Mouse (Mus musculus) kidney, postnatal 36 days (tissue): ENCODE measurements around the gene Car10.
"Not testable (repeated sequence)": the region's sequence is repeated elsewhere in the genome, so short reads cannot be mapped to it uniquely, and the experiment has no call there.

Experiments
- DNase-seq, 2 experiments: peaks; one replicate each; pipeline ENCODE4 v3.0.0; 2021 to 2022; ENCODE audit warnings: mixed read lengths in 2 of 2

Car10 gene

DNA sequence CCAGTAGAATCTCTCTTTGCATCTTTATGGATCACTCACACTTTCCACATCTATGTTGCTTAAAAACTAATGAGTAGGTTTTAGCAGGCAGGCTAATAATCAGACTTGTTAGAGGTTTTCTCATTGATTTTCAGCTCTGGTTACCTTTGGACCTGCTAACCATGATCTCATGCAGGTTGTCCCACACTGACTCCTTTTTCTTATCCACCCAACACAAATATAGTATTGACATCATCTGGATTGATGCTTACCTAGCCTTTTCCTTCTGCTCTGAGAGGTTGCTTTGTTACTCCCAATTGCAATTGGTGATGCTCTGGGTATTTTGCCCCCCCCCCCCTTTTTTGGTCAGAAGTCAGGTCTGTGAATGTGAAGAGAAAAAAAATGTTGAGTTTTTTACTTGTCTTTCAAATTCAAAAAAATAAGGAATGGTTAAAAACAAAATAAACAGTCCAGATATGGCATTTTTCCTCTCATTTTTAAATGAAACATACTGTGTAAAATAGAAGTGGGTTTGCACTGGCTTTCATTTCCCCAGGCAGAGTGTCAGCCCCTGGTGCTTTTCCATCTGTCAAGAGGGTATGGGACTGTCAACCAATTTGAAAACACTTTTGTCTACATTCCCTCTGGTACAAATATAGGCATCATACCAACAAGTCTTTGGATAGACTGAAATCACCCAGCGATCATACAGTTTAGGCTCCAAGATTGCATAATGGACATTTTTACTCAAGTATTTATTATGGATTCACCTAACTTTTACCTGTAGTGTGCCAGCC is 75.9 kb downstream of the Car10 start:
- no peak for DNase-seq

DNA sequence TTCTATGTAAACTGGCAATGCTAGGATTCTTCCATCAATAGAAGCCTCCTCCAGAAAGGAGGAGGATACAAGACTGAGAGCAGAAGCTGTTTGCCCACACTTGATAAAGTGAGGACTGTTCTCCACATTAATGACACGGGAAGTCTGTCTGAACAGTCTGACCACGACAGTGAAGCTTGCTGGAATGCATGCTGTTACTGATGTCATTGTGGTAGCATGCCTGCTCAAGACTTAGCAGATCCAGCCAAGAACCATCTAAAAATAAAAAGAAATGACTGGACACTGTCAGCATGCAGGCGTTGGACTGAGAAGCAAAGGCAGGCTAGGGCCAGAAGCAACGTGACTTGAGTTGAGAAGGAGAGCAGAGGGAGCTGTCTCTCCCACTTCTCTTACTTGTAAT is 87.6 kb downstream of the Car10 start:
- no peak for DNase-seq

DNA sequence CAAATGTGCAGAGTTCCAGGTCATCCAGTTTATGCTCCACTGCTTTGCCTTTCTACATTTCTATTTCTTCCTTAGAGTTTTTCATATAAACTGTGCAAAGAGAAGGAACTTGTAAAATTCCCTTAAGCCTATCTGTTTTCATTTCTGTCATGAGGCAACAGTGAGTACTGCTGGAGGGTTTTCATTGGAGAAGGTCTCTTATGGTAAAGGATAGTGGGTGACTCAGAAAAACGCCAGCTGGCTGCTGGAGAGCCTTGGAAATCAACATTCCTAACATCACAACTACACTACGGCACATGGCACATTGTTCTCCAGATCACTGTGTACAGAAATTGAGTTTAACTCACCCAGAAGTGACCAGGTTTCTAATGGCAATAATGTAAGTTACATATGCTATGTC is 88.3 kb downstream of the Car10 start:
- DNase-seq, result no peak

DNA sequence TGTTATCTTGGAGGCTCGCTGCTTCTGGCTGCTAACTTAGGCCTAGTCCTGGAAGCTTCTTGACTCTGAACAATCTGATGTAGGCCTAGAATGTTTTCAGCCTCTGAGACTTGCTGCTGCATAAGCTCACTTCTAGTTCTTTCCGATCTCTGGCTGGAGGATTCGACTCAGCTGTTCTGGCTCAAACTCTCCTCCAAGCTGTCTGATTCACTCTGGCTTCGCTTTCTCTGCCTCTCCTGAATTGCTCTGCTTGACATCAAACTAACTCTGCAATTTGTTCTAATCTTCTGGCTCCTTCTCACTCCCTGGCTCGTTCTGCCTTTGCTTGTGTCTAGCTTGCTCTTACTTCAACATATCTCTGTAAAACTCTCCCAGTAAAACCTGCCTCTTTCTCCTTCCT is 90.8 kb downstream of the Car10 start:
- DNase-seq, result no peak

DNA sequence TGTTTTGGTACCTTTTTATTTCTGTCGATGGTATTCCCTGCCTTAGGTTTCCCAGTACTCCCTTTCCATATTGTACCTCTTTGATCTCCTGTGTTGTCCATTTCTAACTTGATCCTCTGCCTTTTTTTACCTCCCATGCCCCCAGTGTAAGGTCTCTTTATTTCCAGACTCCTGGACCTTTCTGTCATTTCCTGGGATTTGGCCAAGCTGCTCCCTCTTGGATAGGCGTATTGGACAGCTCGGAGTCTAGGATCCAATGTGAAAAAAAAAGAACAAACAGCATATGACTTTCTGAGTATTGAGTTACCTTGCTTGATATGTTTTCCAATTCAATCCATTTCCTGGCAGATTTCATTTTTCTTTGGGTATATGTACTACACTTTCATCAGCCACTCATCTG is 102.2 kb downstream of the Car10 start:
- no peak for DNase-seq

DNA sequence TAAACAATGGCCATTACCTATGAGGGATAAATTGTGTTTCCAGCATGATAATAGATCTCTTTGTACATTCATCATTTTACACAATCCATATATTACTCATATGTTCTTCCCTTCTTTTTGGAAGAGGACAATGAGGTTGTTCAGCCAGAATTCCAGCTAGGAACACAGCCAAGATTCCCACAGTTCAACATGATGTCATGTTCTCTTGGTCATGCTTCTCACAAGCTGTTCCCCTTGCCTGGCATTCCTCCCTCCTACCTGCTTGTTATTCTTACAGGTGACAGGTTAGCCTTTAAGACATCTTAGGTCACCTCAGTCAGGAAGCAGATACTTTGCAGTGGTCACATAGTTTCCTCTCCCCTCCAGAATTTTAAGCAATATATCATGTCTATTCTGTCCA is 119.6 kb downstream of the Car10 start:
- no peak for DNase-seq

DNA sequence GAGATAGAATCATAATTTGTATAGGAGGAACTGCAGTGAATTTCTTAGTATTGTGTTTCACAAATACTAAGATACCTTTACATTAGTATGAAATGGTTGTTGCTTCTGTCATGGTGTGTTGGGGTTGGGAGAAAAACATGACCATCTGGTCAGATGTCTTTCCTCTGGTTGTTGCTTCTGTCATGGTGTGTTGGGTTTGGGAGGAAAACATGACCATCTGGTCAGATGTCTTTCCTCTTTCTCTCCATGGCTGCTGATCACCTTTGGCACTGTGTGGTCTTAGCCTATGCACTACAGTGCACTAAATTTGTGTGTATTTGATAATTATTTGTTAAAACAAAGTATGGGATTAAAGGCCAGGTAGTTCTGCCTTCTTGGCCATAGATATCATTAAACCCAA is 132.2 kb downstream of the Car10 start:
- DNase-seq, result no peak

DNA sequence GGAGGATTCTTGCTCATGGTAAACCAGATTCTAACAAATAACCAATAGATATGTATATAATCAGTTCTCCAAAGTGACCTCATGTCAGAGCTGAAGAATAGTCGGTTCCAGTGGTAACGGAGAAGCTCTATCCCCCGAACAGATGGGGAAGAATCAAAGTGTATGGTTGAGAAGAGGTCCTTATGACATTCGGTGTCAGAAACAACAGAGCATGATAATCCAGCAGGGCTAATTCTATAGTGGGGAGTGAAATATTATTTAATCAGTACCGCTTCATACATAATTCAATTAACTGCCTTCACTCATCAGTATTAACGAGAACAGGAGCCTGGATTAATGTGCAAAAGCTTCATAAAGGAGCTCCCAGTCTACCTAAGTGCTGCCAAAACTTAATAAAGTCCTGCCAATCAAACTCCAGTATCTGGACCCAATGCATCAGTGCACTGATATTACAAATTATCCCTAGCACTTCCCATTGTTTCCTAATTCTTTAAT is 152.0 kb downstream of the Car10 start:
- no peak for DNase-seq

DNA sequence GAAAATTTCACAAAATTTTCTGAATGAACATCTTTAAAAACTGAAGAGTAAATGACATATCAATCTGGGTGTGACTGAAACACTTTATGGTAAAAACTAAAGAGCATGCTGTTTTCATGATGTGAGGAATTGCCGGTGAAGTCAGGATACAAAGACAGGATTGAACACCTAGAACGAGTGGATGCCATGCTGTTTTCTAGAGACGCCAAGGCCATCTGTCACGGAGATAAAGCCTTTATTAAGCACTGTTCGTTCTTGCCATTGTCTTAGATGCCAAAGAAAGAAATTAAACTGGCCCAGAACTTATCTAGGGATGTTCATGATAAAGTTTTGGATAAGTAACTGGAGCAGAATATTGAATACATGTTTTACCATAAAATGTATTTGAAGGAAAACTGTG is 153.9 kb downstream of the Car10 start:
- DNase-seq, result no peak

DNA sequence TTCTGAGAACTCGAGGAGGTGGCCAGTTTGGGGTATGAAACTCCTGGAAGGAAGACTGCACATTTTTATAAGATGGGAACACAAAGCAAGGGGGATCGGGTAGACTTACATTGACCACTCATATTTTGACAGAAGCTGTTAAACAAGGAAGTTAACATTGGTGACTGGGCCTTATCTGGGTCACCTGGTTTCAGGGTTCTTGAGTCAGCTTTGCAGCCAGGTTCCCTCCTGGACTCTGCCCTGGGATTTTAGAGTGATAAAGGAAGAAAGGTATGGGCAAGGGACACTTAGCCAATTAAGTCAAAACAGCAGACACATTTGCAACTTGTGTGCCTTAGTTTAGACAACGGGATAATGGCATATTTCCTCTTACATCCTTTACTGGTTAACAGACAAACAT is 166.2 kb downstream of the Car10 start:
- DNase-seq, result no peak

DNA sequence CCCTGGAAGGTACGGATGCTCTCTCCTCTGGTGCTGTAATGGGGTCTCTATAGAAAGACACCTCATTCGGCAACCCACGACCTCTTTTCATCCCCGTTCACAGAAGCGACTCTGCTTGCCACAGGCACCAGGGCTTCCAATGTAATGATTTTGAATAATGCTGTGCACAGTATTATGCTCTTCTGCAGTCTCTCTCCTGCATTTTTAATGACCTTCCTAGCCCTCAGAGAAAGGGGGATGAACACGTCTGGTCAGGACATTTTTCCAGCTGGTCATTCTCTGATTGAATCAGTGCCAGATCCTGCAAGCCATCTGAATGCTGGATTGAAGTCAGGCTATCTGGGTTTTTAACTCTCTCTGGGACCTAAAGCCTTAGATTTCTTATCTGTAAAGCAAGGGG is 174.2 kb downstream of the Car10 start:
- DNase-seq, result no peak

DNA sequence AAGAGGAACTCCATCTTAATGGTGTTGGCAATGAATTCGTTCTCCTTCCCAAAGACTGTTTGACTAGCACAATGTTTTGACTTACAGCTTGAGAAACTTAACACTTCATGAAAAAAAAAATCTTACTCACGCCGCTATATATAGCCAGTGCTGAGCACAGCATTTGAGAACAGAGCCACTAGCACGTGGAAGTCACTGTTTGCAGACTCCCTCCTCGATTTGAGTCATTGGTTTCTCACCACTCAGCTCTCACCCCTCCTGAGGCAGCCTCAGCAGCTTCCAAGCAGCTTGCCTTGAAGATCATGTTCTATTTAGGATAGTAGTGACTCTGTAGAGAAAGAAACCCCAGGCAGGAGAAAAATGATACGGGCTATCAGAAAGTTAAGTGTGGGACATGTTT is 176.1 kb downstream of the Car10 start:
- DNase-seq, result no peak

DNA sequence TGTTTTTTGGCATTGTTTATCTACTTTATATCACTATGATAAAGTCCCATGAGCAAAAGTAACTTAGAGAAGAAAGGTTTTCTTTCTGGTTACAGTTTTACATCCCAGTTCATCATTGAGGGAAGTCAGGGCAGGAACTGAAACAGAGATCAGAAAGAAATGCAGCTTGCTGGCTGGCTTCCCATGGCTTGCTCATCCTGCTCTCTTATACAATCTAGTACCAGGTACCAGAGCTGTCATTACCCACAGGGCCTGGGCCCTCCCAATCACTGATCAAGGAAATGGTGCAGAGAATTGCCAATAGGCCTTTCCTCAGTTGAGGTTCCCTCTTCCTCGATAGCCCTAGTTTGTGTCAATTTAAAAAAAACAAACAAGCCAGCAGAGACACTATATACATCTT is 195.8 kb downstream of the Car10 start:
- no peak for DNase-seq

DNA sequence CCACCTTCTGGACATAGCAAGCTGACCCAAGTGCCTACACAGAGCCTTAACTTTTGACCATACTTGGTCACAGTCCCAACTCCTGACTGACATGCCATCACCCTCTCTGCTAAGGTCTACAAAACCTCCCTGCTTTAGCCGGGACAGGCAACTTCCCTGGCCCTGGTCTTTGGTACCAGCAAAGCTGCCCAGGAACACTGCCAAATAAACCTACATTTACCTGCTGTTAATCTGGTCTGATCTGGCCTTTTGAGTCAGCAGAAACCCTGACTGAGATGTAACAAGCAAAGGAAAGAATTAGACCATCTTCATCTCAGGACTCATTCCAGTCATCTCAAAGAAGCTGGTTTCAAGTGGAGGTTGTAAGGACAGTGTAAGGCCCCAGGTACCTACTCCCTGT is 212.2 kb downstream of the Car10 start:
- DNase-seq, result no peak

DNA sequence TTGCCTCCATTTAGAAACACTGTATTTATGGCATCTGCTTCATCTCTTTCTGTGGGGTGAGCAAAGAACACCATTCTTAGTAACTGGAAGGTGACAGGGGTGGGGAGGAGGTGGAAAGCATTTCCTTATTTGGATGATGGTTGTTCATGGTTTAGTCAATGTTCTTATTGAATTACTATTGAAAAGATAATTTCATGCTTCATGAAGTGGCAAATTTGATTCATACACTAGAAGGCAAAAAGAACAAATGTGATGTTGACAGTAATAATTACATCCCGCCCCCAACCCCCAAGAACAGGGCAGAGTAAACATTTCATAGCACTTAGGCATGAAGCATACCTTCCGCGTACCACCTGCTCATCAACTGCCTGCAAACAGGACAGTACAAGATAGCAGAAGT is 239.9 kb downstream of the Car10 start:
- DNase-seq, result no peak

DNA sequence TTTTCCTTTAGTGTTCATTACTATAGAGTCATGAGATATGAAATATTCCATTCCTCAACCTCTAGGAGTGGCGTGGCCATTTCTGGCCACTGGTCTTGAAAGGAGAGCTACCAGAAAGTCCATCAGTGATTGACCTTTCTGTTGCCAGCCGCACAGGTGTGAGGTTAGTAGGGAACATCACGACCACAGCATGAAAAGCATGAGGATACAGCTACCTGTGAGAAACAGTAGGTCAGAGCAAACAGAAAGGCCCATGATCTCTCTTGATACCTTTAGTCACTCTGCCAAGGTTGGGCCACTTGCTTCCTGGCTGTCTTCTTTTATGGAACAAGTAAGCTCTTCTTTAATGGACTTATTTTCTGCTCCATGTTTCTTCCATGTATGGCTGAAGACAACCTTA is 246.1 kb downstream of the Car10 start:
- DNase-seq, result no peak

DNA sequence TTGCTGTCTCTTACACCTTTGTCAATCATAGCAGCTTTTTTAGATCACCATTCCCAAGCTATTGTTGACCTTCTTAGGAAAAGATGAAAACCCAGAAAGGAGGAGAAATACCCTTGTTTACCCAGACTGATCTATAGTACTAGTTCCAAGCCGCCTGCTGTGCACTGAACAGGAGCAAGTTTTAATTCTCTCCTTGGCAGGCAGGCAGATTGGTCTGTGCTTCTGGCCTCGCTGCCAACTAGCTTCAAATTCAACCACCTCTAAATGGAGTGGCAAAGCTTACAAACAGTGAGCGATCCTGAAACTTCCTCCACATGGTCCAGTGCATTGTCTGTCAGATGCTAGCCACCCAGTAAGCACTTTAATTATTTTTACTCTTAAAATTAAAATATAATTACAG is 247.0 kb downstream of the Car10 start:
- no peak for DNase-seq

DNA sequence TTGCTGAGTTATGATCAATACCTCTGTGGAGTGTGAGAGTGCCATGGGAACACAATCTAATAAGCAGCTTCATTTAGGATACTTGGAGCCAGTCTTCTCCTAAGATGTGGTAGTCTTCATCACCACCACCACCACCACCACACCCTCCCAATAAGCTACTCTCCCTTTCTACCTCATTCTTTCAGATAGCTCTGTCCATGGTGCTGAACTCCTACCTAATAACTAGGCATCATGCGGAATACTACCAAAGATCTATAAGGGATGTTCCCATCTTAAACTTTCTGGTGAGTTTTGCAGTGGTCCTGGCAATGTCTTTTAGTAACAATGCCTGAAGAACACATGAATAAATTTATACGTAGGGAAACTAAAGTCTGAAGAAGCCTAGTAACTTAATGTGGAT is 263.7 kb downstream of the Car10 start:
- peak in 1 of 2 experiments; percentile 2 for DNase-seq

DNA sequence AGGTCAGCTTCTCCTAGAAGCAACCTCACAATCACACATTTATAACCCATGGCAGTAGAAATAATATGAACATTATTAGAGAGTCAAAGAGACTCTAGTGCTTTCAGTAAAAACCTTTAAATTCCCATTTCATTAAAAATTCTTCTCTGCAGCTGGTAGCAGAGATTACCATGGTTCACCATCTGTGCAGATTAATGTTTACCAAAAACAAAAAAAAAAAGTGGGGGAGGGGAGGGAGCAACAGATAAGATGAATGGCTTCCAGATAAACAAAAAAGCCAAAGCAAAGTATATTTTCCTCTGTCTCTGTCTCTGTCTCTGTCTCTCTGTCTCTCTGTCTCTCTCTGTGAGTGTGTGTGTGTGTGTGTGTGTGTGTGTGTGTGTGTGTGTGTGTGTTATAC is 266.3 kb downstream of the Car10 start:
- DNase-seq, result no peak

DNA sequence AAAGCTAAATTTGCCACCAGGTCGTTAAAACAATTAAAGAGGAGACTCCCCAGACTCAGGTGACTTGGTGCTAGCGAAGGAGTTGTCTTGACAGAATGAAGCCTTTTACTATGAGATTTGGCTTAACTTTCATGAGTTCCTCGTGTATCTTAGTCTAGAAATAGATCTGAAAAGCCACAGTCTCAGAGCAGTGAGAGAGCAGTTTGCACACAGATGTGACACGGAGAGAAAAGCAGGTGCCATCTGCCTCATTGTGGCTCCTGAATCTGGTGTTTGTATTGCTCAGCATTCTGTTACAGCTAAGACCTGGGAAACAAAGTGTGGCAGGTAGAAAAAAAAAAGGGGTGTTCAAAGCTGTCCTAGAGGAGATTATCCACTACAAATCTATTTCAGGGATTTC is 269.4 kb downstream of the Car10 start:
- DNase-seq, result no peak

DNA sequence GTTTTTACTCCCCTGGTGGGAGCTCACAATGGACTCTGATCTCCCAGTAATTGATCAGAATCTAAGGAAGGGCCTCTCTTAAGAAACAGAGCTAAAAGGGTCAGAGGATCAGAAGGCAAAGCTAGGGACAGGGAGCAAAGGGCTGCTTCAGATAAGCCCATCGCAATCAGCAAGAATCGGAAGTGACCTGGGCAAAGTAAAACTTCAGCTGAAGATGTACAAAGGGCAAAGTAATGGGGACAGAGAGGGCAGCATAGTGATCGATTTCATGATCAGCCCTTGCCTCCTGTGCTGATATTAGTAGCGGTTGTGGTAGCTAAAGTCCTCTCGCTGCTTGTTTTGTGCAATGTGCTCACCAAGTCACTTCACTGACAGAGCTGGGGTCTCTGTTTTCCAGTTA is 269.9 kb downstream of the Car10 start:
- no peak for DNase-seq

DNA sequence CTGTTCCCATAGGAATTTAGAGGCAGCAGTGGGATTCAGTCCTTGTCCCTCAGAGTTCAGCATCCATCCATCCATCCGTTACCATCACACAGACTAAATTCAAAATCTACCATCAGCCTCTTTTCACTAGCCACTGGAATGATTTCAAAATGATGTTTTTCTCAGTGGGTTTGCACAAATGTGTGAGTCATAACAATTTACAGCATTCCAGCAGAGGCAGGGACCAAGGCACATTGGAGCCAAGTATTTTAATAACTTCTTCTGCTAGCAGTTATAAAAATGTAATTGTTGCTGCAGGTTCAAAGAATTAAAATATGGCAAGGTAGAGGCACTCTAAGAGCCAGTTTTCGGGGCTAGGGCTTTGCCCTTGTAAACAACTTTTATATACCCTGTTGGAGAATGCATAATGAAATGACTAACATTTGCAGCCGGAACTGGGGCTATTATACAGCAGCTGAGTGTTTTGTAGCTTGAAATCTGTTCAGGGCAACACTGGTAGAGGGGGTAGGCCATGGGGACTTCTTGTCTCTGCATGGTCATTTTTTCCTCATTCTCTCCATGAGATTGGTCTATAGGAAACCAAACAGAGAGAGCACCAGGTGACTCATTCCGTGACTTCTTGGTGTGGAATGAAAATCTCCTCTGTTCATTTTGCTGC is 276.0 kb downstream of the Car10 start:
- no peak for DNase-seq

DNA sequence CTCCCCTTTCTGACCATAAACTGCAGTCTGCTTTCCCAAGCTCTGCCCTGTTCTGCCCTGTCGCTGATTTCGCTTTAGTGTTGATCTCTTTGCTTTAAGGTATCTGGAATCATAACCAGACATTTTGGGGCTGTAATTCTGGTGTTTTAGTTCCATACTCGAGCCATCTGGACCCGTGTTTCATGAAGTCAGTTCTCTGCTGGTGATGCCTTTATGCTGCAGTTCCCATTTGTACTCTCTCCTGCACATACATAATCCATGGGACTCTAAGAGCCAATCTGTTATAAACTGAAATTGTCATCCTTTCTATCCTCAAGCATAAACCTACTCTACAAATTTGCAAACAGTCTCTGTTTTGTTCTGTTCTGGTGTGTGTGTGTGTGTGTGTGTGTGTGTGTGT is 293.3 kb downstream of the Car10 start:
- DNase-seq, result no peak

DNA sequence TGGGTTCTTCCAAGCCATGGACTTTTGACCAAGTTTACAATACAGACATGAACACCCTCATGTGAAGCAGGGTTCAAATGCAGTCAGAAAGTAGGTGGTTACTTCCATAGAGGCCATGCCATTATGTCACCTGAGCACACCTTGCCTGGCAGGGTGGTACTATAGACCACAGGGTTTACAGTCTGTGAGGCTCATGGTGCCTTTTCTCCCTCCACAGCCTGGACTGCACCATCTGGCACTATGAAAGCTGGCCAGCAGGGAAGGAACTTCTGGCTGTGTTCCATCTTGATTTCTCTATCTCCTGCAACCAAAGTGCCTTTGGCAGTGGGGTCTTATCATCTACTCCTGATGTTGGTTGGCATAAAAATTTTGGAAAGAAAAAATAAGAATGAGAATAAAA is 295.5 kb downstream of the Car10 start:
- not testable (repeated sequence) for DNase-seq

DNA sequence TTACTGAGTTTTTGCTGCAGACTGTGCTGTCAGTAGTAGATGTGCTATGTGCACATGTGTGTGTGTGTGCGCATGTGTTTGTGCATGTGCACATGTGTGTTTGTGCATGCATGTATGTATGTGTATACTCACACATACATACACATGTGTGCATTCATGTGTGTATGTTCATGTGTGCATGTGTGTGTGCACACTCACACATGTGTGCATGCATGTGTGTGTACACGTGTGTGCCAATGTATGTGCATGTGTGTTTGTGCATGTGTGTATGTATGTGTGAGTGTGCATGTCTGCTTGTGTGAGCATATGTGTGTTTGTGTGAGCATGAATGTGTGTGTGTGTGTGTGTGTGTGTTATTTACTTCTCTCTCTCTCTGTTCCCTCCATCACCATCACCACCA is 298.5 kb downstream of the Car10 start:
- no peak for DNase-seq
